Mouse (Mus musculus) R1 (cell line): ENCODE data around the gene Rap1gap.
A peak's percentile ranks its signal among the peaks of the same experiment; 100 is the strongest.

ENCODE experiments used
- DNase-seq: peaks from one replicate; pipeline ENCODE4 v3.0.0-alpha.2; 2018; ENCODE audit warnings: low read depth, low spot score

The Rap1gap gene

GRCm38 (mm10) chr4:137744433-137744918, 80.0 kb downstream of the Rap1gap start:
- DNase-seq: peak; percentile 79

- no peak for DNase-seq
Observed at GRCm38 (mm10) chr4:137747091-137747490, 82.6 kb downstream of the Rap1gap start.

- DNase-seq: no peak
Observed at GRCm38 (mm10) chr4:137747590-137747989, 83.1 kb downstream of the Rap1gap start.

- DNase-seq: no peak
Observed at GRCm38 (mm10) chr4:137748726-137749125, 84.2 kb downstream of the Rap1gap start.

GRCm38 (mm10) chr4:137749680-137750079, 85.2 kb downstream of the Rap1gap start:
- DNase-seq: no peak

GRCm38 (mm10) chr4:137750121-137750520, 85.6 kb downstream of the Rap1gap start:
- DNase-seq: no peak

- no peak for DNase-seq
Observed at GRCm38 (mm10) chr4:137751310-137751709, 86.8 kb downstream of the Rap1gap start.

GRCm38 (mm10) chr4:137751717-137752116, 87.2 kb downstream of the Rap1gap start:
- no peak for DNase-seq

- no peak for DNase-seq
Observed at GRCm38 (mm10) chr4:137752471-137752870, 87.9 kb downstream of the Rap1gap start.

- no peak for DNase-seq
Observed at GRCm38 (mm10) chr4:137753199-137753598, 88.7 kb downstream of the Rap1gap start.

- DNase-seq: no peak
Observed at GRCm38 (mm10) chr4:137754446-137754845, 89.9 kb downstream of the Rap1gap start.

GRCm38 (mm10) chr4:137762886-137763285, 98.4 kb downstream of the Rap1gap start:
- DNase-seq: peak; percentile 56

GRCm38 (mm10) chr4:137763920-137764495, 99.5 kb downstream of the Rap1gap start:
- no peak for DNase-seq

GRCm38 (mm10) chr4:137764621-137765020, 100.1 kb downstream of the Rap1gap start:
- DNase-seq: no peak

- no peak for DNase-seq
Observed at GRCm38 (mm10) chr4:137765554-137765971, 101.0 kb downstream of the Rap1gap start.

GRCm38 (mm10) chr4:137766365-137766764, 101.8 kb downstream of the Rap1gap start:
- DNase-seq: no peak

- DNase-seq: no peak
Observed at GRCm38 (mm10) chr4:137768381-137768780, 103.9 kb downstream of the Rap1gap start.

GRCm38 (mm10) chr4:137768831-137769230, 104.3 kb downstream of the Rap1gap start:
- no peak for DNase-seq

GRCm38 (mm10) chr4:137769635-137770034, 105.1 kb downstream of the Rap1gap start:
- no peak for DNase-seq

- DNase-seq: peak; percentile 92
Observed at GRCm38 (mm10) chr4:137770901-137771612, 106.5 kb downstream of the Rap1gap start.

- DNase-seq: no peak
Observed at GRCm38 (mm10) chr4:137771749-137772148, 107.2 kb downstream of the Rap1gap start.

GRCm38 (mm10) chr4:137772438-137773056, 108.0 kb downstream of the Rap1gap start:
- DNase-seq: no peak
